Mouse (Mus musculus): ENCODE data around the gene 1700010I14Rik.

1700010I14Rik gene

DNA sequence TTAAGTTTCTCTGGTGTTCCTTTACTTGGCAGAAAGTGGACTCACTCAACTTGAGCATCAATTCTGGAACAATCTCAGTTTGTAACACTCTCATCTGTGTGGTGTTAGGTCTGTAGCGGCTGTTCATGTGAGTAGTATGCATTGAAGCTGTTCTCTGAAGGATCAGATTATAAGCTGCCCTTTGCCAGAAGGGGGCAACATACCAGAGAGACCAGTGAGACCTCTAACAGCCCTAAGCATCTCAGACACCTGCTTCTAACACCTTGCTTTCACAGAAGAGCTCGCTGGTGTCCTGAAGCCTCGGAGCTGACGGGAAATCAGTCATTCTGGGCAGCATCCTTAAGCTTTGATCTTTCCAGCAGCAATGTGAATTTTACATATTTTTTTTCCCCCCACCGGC is 42.0 kb downstream of the 1700010I14Rik start:
- no peak for DNase-seq (ENCODE audit: low spot score)

DNA sequence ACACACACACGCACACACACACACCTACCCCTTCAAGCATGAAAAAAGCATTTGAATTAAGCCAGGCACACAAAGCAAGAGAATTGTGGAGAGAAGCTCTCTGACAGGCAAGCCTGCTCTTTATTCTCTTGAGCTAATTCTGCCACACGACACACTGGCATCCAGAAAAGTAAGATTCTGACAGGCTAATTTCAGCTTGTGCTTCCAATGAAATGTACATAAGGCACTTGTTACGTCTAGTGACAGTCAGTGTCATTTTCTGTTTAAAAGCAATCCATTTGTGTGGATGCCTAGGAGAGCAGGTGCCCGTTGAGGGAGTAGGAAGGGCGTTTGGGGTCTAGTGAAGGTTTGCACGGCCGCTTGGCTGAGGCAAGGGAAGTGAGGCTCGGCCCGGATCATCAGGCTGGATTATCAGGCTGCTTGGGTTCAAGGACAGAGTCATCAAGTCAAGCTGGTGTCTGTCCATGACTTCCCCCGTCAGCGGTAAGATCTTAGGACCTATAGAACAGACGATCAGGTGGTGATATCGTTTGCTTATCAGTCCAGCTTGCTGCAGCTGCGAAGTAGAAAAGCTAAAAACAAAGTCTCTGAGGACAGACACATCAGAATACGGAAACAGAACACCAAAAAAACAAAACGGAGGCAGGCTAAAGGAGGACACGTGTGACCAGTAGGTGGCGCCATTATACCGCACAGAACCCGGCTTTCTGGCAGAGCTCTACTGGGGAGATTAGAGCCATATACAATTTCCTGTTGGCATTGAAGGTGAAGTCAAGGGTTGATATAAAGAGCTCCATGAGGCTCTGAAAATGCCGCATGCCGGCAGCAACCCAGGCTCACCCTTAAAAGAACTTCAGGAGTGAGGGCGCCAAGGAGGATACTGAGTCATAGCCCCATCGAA is 43.4 kb downstream of the 1700010I14Rik start:
- DNase-seq (ENCODE audit: low spot score) = peak; percentile 65

DNA sequence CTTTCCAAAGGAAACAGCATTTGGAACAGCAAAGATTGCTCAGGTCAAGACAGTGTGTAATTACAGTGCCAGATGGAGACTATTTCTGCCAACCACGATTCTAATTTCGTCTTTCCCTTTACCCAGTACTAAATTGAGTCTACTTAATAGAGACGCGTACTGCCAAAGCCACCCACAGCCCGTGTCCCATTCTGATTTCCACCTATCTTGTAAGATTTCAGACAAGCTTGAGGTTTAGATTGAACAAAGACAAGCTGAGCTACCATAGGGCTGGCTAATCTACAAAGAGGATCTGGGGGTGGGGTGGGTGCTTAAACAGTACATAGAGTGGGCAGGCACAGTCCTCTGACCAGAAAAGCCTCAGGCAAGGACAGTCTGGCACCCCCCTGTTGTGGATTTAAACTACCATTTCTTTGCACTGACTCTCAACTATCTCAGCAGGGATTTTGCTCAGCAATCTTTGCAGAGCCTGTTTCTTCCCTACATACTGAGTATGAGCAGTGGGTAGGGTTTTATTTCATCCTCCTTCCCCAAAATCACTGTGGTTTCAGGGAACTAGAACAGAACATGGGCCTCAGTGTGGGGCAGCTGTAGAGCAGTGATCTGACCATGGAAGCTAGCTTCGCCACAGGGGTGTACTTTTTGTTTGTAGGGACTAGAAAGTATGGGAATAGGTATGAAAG is 44.4 kb downstream of the 1700010I14Rik start:
- no peak for DNase-seq (ENCODE audit: low spot score)

DNA sequence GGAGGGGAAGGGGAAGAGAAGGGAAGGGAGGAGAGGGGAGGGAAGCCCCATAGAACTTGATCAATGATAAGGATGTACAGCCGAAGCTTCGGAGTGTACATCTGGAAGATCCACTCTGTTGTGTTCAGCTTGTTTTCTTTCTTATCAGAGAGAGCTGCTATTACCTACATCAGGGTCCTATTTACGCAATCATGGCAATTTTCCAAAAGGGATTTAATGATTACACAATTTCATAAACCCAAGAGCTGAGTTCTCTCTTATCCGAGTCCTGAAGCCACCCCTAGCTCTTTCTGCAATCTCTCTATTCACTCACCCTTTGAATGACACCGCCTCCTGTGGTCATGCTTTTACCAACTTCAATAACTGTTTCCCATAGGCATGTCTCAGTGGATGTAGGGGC is 45.4 kb downstream of the 1700010I14Rik start:
- no peak for DNase-seq (ENCODE audit: low spot score)

DNA sequence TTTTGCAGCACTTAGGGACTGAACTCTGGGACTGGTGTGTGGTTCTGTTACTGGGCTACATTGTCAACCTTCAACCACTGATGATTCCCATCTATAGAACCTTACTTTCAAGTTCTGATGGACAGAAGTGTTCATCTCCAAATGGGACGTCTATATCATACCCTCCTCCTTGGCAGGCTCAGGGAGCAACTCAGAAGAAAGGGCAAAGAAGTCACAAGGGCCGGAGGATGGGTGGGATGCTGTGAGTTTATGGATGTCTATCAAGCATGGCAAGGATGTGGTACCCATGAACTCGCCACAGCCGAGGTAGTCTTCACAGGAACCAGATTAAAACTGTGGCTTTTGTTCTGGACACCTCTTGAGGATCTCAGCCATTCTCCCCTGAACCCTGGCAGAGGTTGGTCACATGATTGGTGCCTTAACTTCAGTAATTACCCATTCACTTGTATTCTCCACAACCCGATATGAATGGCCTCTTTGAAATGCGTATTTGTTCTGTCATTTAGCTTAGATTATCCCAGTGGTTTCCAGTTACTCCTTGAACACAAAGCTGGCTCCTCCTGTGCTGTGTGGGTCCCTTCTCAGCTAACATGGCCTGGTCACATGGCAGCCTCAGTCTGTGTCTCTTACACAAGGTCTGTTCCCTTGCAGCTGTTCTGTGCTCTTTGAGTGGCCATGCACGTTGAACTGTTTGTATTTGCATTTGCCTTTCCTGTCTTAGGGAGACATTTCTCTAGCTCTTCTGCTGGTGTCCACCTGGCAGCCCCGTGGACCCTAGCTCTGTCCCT is 47.6 kb downstream of the 1700010I14Rik start:
- DNase-seq (ENCODE audit: low spot score) = no peak

DNA sequence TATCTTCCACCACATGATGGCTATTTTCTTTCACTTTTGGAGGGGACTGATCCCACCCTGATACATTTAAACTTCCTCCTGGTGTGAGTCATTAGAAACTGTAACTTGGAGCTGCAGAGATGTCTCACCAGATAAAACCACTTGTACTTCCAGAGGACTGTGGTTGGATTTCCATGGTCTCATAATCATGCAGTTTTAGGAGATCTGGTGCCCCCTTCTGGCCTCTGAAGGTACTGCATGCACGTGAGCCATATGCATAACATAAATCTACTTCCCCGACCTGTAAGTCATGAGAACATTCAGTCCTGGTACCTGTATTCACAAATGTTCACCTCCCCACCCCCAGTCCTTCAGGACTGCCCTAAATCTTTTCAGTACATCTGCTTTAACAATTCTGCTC is 54.6 kb downstream of the 1700010I14Rik start:
- DNase-seq (ENCODE audit: low spot score) = no peak

DNA sequence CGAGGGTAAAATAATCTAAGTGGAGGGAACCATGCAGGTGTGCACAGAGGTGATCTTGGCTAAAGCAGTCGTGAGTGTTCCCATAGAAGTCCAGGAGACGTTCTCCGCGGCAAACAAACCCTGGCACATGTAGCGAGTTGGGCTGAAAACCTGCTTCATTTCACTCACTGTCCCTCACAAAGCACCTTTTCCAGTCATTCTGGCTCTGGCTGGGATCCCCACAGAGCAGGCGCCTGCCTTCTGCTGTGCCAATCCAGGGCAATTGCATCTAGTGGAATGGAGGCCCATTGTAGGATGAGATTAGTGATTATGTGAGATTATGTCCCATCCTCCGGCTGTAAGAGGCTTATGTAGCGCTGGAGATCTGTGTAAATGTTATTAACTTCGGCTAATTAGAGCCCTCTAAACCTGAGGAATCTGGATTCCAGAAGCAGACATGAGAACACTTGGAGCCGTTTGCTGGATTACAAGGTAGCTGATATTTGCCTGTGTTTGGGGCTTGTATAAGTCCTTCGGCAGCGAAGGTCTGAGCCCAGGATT is 64.4 kb downstream of the 1700010I14Rik start:
- no peak for DNase-seq (ENCODE audit: low spot score)

DNA sequence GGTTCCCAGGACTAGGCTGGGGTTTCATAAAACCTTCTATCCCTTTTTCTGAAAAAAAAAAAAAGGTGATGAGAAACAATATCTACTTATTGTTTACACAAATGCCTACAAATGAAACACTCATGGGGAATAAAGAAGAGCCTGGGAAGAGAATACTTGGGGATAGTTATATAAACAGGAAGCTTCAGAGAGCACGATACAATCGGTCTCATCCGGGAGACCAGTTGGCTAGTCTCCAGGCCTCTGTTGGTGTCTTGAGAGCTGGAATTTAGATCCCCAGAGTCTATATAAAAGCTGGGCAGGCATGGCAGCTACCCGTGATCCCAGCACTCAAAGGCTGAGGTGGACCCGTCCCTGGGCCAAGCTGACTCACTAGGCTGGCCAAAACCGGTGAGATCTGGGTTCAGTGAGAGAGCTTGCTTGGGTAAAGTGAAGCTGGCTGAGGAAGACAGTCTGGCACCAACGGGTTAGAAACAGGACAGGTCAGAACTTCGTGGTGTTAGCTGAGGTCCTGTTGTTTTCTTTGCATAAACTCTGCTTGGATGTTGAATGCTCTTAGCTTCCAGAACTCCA is 71.3 kb downstream of the 1700010I14Rik start:
- peak; percentile 46 for DNase-seq (ENCODE audit: low spot score)

All from lung, postnatal 25 days (tissue).